Mouse (Mus musculus) kidney, embryonic 16.5 days (tissue): ENCODE measurements around the gene Akap17b. TPM values are rescaled to one million over a fixed set of nuclear protein-coding genes. Genes with fewer than 3 reads are reported as not detected.

ENCODE experiments used
- ATAC-seq: fragments of 200-750 bp; cut with Nextera tagmentation; 2 replicates; pipeline ENCODE4 v1.8.0; 2017; ENCODE audit warnings: moderate TSS enrichment; ENCODE audit not compliant: low FRiP score, low TSS enrichment
- H3K27ac ChIP-seq: fragments of 300-500 bp; sonication (generic); 2 replicates; pipeline ENCODE4 v1.5.1; 2014; ENCODE audit warnings: low read length
- H3K27me3 ChIP-seq: fragments of 300-500 bp; sonication (generic); 2 replicates; pipeline ENCODE4 v1.6.1; 2014; ENCODE audit warnings: low read length, control low read depth, mixed read lengths; ENCODE audit not compliant: insufficient read depth
- H3K36me3 ChIP-seq: fragments of 300-500 bp; sonication (generic); 2 replicates; pipeline ENCODE4 v1.6.1; 2014; ENCODE audit warnings: low read length, control low read depth, mixed read lengths; ENCODE audit not compliant: insufficient read depth
- H3K4me1 ChIP-seq: fragments of 300-500 bp; sonication (generic); 2 replicates; pipeline ENCODE4 v1.6.1; 2014; ENCODE audit warnings: low read length, control low read depth, mixed read lengths; ENCODE audit not compliant: insufficient read depth
- H3K4me2 ChIP-seq: fragments of 300-500 bp; sonication (generic); replicated peaks from 2 replicates; pipeline ENCODE4 v1.6.1; 2014; ENCODE audit warnings: low read depth, low read length
- H3K4me3 ChIP-seq: fragments of 300-500 bp; sonication (generic); 2 replicates; pipeline ENCODE4 v1.5.1; 2014; ENCODE audit warnings: mild to moderate bottlenecking, low read length
- H3K9ac ChIP-seq: fragments of 300-500 bp; sonication (generic); replicated peaks from 2 replicates; pipeline ENCODE4 v1.6.1; 2014; ENCODE audit warnings: low read length
- H3K9me3 ChIP-seq: fragments of 300-500 bp; sonication (generic); 2 replicates; pipeline ENCODE4 v1.6.1; 2016; ENCODE audit warnings: low read length, control low read depth
- WGBS: fragments of 180-500 bp; shearing (Covaris S2); extraction: QIAGEN DNeasy Blood & Tissue Kit; methylation state at CpG from one replicate; pipeline ENCODE4 v1.1.7; 2014; 5-methylcytosine and 5-hydroxymethylcytosine counted together
- polyA plus RNA-seq: library from polyadenylated mRNA; unstranded; fragments of >200 nt; fragmentation: Nextera tagmentation; extraction: Ambion mirVana; gene quantifications from 2 replicates; pipeline ENCODE4 v1.2.1, GENCODE M21; 2015

Gene Akap17b
- polyA plus RNA-seq, 1 experiment from 2014 or later = 3.3 TPM

DNA sequence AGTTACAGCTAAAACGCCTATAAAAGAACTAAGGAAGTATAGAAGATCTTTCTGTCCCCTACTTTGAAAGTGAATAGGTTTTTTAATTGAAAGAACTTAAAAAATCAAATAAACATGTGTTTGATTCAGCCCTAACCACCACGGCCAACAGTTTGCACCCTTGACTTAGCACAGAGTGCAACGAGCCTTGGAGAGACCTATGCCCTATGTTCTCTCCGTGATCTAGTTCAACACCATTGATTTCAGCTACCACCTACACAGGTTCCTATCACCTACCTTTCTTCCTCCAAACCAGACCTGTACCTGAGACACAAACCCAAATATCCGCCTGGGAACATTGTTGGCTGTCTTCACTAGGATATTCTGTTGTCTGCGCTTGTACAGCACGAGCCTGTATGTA lies 54.9 kb downstream of the Akap17b start:
- no peak overlapping the region for H3K27ac ChIP-seq
- ATAC-seq = no peak
- H3K9ac ChIP-seq = no peak overlapping the region
- H3K4me1 ChIP-seq = no peaks in the 10 kb centered on the region
- H3K36me3 ChIP-seq = no peaks in the 10 kb centered on the region
- no peak overlapping the region for H3K4me2 ChIP-seq
- H3K4me3 ChIP-seq = no peak overlapping the region
- H3K9me3 ChIP-seq = no peaks in the 10 kb centered on the region
- WGBS = 78% methylated on average over 7 of the region's 7 CpGs
- H3K27me3 ChIP-seq = no peaks in the 10 kb centered on the region

DNA sequence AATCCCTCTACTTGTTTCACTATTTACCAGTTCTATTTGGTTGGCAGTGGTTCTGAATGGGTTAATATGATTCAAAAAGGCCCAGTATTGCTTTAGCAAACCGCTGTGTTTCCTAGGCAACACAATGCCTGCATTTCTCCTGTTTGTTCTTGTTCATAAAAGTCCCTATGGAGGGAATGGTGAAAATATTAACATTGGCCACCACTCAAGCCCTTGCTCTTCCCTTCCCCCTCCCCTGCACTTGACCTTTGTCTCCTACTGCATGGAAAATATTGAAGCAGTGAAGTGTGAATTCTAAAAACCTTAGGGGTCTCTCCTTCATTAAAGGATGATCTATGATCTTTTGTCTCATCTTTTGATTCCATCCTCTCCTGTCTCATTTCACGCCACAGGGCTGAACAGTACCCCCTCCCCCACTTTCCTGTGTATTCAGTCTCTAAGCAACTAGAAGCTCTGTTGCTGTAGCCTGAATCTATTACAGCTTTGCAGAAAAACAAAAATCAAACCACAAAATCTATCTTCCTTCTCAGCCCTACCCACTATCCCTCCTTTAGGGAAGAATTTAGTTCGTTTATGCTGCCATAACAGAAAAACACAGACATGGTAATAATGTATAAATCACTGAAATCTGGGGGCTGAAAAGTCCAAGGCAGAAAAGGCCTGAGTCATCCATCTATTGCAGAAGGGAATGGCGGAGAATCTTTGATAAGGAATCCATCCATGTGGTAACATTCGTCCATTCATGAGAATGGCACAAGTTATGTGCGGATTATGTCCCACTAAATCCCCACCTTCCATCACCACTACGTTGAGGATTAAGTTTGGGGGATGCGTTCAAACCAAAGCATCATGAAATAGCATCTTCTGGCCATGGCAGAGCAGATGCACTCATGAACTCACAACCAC lies 57.6 kb downstream of the Akap17b start:
- ATAC-seq = no peak
- no peak overlapping the region for H3K4me2 ChIP-seq
- no peak overlapping the region for H3K27ac ChIP-seq
- no peaks in the 10 kb centered on the region for H3K9me3 ChIP-seq
- no peak overlapping the region for H3K4me3 ChIP-seq
- WGBS = 69% methylated on average over 8 of the region's 8 CpGs
- H3K27me3 ChIP-seq = no peaks in the 10 kb centered on the region
- no peaks in the 10 kb centered on the region for H3K4me1 ChIP-seq
- H3K9ac ChIP-seq = no peak overlapping the region
- H3K36me3 ChIP-seq = no peaks in the 10 kb centered on the region

DNA sequence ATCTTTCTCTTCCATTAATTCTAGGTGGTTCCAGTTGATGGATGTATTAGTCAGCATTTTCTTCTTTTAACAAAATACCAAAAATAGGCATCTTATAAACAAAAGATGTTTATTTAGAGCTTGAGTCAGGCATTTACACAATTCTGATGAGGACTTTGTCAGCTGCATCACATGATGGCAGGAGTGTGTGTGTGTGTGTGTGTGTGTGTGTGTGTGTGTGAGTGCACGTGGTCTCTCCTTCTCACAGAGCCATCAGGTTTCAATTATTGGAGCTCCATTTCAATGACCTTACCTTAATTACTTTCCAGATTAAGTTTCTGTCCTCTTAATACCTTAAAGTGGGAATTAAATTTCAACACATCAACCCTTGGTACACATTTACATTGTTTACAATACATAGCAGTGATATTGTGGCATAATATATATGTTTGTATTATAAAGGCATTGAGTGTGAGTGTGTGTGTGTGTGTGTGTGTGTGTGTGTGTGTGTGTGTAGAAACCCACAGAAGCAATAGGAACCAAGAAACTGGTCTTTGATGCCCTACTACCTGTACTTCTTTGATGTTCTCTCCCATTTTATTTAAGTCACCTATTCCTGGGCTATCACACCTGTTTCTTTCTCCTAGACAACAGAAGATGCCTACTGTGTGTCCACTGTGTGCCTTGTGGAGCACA lies 58.4 kb downstream of the Akap17b start:
- no peak overlapping the region for H3K4me2 ChIP-seq
- no peak overlapping the region for H3K27ac ChIP-seq
- no peaks in the 10 kb centered on the region for H3K36me3 ChIP-seq
- no peaks in the 10 kb centered on the region for H3K9me3 ChIP-seq
- no peak overlapping the region for H3K4me3 ChIP-seq
- 60% methylated on average over 1 of the region's 1 CpGs for WGBS
- H3K9ac ChIP-seq = no peak overlapping the region
- no peaks in the 10 kb centered on the region for H3K4me1 ChIP-seq
- ATAC-seq = no peak
- no peaks in the 10 kb centered on the region for H3K27me3 ChIP-seq

DNA sequence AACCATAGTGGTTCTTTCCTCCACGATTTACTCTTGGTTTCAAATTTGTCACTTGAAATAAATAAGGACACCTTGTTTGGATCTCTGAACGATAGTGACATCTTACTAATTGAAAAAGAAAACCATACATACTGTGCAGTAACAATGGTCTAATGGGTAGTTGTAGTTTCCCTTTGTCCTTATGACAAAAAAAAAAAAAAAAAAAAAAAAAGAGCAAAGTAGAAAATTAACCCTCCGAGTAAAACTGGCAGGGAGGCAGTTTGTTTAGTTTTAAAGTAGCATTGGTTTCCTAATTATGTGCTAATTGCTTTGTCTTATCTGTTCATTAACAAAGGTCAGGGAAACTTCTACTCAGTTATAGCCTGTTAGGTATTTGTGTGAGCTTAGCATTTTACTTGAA lies 83.1 kb downstream of the Akap17b start:
- no peak overlapping the region for H3K4me3 ChIP-seq
- no peak overlapping the region for H3K27ac ChIP-seq
- no peaks in the 10 kb centered on the region for H3K9me3 ChIP-seq
- H3K27me3 ChIP-seq = no peaks in the 10 kb centered on the region; the same call in 1 of the 2 replicates
- WGBS = 45% methylated on average over 3 of the region's 3 CpGs
- H3K4me2 ChIP-seq = peak overlapping the region; percentile 36; the same call in 1 of the 2 replicates
- H3K4me1 ChIP-seq = no peaks in the 10 kb centered on the region
- no peaks in the 10 kb centered on the region for H3K36me3 ChIP-seq
- no peak overlapping the region for H3K9ac ChIP-seq
- ATAC-seq = no peak

DNA sequence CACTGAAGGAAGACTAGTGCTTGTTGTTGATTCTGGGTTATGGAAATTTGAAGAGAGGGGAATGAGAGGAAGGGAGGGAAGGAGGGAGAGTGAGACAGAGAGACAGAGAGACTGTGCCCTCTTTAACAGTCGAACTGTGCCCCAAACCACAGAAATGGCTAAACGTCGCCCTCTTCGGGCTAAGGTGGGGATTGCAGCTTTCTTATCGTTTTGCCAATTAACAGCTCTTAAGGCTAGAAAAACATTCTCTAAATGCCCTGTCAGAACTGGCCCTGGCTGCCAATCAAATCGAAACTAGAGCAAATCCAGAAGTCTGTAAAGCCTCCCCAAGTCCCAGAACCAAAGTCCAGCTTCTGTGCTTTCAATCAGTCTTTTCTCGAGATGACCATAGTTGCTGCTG lies 83.5 kb downstream of the Akap17b start:
- Histone ChIP-seq H3K27me3 (no peaks in the 10 kb centered on the region; the same call in 1 of the 2 replicates), H3K27ac (no peak overlapping the region), H3K36me3 (no peaks in the 10 kb centered on the region), H3K4me2 (peak overlapping the region; percentile 36; the same call in 1 of the 2 replicates), H3K9ac (no peak overlapping the region), H3K4me1 (no peaks in the 10 kb centered on the region), H3K4me3 (no peak overlapping the region), H3K9me3 (no peaks in the 10 kb centered on the region)
- ATAC-seq = no peak
- WGBS = 20% methylated on average over 7 of the region's 7 CpGs

DNA sequence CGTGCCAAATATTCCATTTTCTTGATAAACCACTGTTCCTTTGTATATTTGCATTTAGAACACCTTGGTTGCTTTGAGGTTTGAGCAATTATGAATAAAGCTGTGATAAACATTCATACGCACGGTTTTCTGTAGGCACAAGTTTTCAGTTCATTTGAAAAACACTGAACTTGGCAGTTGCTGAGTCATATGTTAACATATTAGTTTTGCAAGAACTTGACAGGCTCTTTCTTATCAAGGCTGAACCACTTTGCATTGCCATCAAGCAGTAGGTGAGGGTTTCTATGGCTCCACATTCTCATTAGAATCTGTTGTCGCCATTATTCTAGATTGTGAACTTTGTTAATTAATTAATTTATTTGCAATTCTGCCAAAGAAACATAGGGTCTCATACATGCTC lies 85.0 kb downstream of the Akap17b start:
- Histone ChIP-seq H3K9ac (no peak overlapping the region), H3K36me3 (no peaks in the 10 kb centered on the region), H3K4me3 (no peak overlapping the region), H3K9me3 (no peaks in the 10 kb centered on the region), H3K27me3 (no peaks in the 10 kb centered on the region), H3K27ac (no peak overlapping the region), H3K4me1 (no peaks in the 10 kb centered on the region), H3K4me2 (no peak overlapping the region)
- 76% methylated on average over 4 of the region's 4 CpGs for WGBS
- no peak for ATAC-seq

Other genes starting within 250 kb of the Akap17b start
- gene Gm6268, start 244.1 kb downstream of the Akap17b start, polyA plus RNA-seq = not detected in 2 replicates
- gene Gm14569, start 153.6 kb downstream of the Akap17b start, polyA plus RNA-seq = not detected in 2 replicates
- gene Pgrmc1, start 47.2 kb downstream of the Akap17b start, polyA plus RNA-seq = 304 and 318 TPM in 2 replicates
- gene Slc25a43, start 98.3 kb upstream of the Akap17b start, polyA plus RNA-seq = 2.9 and 3.3 TPM in 2 replicates
- 924 and 964 TPM in 2 replicates for gene Slc25a5, start 150.3 kb upstream of the Akap17b start, polyA plus RNA-seq
- 116 and 118 TPM in 2 replicates for gene Ube2a, start 228.5 kb upstream of the Akap17b start, polyA plus RNA-seq
- 29.5 and 33.9 TPM in 2 replicates for gene C330007P06Rik, start 228.7 kb upstream of the Akap17b start, polyA plus RNA-seq